Mouse (Mus musculus): ENCODE data around the gene Sox5. TPM values are rescaled to one million over a fixed set of nuclear protein-coding genes. Genes with fewer than 3 reads are reported as not detected.

The Sox5 gene
- polyA plus RNA-seq, 2 experiments = 1.6 to 1.7 TPM

DNA sequence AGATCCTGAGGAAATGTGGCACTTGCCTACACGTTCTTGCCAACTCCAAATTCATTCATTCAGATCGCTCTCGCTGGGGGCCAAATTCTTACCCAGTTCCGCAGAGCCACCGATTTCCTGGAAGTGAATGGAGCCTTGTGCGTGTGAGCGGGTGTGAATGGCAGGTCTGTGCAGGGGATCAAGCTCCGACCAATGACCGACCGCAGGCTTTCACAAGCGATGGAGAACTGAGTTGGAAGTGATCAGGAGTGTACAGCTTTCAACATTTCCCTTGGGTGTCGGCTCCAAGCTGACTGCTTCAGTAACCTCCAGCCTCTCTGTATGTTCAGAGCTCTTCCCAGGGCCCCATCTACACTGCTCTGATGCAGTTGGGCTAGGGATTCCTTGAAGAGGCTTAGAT lies 651.9 kb downstream of the Sox5 start:
- Histone ChIP-seq H3K9ac (replicated peaks) (no peak overlapping the region), H3K4me3 (ENCODE audit: insufficient read depth in 1 of 2, low read depth in 2 of 2, low read length in 2 of 2) (no peak overlapping the region), H3K4me2 (ENCODE audit: low read depth) (no peak overlapping the region), H3K9me3 (ENCODE audit: control insufficient read depth, low read length) (no peaks in the 10 kb centered on the region), H3K27me3 (ENCODE audit: control insufficient read depth, insufficient read depth, low read length) (no peaks in the 10 kb centered on the region), H3K4me1 (replicated peaks; ENCODE audit: control insufficient read depth in 2 of 2, insufficient read depth in 2 of 2, low read length in 1 of 2) (no peaks in the 10 kb centered on the region), H3K36me3 (replicated peaks; ENCODE audit: control insufficient read depth, insufficient read depth, low read depth) (no peaks in the 10 kb centered on the region), H3K27ac (no peak overlapping the region)
- DNase-seq (ENCODE audit: low read depth in 3 of 3, low spot score in 3 of 3) (no peak), ATAC-seq (ENCODE audit: insufficient read depth) (no peak)
- WGBS (ENCODE audit: insufficient replicate concordance) = 75% methylated on average over 12 of the region's 12 CpGs
- TF ChIP-seq EP300 (IDR thresholded peaks at IDR 0.05; ENCODE audit: low read depth) = no peak

- Histone ChIP-seq H3K27ac (no peak overlapping the region), H3K4me3 (ENCODE audit: insufficient read depth in 1 of 2, low read depth in 2 of 2, low read length in 2 of 2) (no peak overlapping the region), H3K27me3 (ENCODE audit: control insufficient read depth, insufficient read depth, low read length) (no peaks in the 10 kb centered on the region), H3K36me3 (replicated peaks; ENCODE audit: control insufficient read depth, insufficient read depth, low read depth) (no peaks in the 10 kb centered on the region), H3K4me1 (replicated peaks; ENCODE audit: control insufficient read depth in 2 of 2, insufficient read depth in 2 of 2, low read length in 1 of 2) (no peaks in the 10 kb centered on the region), H3K9me3 (ENCODE audit: control insufficient read depth, low read length) (no peaks in the 10 kb centered on the region), H3K4me2 (ENCODE audit: low read depth) (no peak overlapping the region), H3K9ac (replicated peaks) (no peak overlapping the region)
- 37% methylated on average over 1 of the region's 1 CpGs for WGBS (ENCODE audit: insufficient replicate concordance)
- ATAC-seq (ENCODE audit: insufficient read depth) (no peak), DNase-seq (ENCODE audit: low read depth in 3 of 3, low spot score in 3 of 3) (no peak)
- TF ChIP-seq EP300 (IDR thresholded peaks at IDR 0.05; ENCODE audit: low read depth) (no peak), CTCF (IDR thresholded peaks at IDR 0.05; ENCODE audit: low read depth) (no peak)
Measured at GRCm38 (mm10) chr6:144119961-144120360, 661.8 kb downstream of the Sox5 start.

- no peak for DNase-seq (ENCODE audit: low read depth in 3 of 3, low spot score in 3 of 3)
- ATAC-seq (ENCODE audit: insufficient read depth) = no peak
- 66% methylated on average over 6 of the region's 6 CpGs for WGBS (ENCODE audit: insufficient replicate concordance)
Measured at GRCm38 (mm10) chr6:144116646-144117045, 665.1 kb downstream of the Sox5 start.

DNA sequence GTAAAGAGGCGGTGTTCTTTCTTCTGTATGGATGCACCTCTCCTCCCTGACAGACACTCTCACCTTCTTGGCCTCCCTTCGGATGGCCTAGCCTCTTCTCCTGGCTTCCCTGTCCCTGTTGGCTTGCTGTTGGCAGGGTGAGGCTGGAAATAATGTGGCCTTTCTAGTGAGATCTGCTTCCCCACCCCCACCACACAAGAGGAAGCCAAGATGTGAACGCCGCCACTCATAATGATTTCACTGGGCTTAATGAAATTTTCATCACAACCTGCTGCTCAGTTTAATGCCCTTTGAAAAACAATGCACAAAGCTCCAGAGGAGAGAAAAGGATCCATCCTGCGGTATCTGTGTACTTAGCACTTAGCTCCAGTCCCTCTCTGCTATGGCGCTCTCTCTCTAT lies 670.2 kb downstream of the Sox5 start:
- H3K4me1 ChIP-seq (replicated peaks; ENCODE audit: control insufficient read depth in 2 of 2, insufficient read depth in 2 of 2, low read length in 1 of 2) = no peaks in the 10 kb centered on the region
- H3K9me3 ChIP-seq (ENCODE audit: control insufficient read depth, low read length) = no peaks in the 10 kb centered on the region
- 72% methylated on average over 6 of the region's 6 CpGs for WGBS (ENCODE audit: insufficient replicate concordance)
- no peak overlapping the region for H3K4me2 ChIP-seq (ENCODE audit: low read depth)
- H3K4me3 ChIP-seq (ENCODE audit: insufficient read depth in 1 of 2, low read depth in 2 of 2, low read length in 2 of 2) = no peak overlapping the region
- H3K9ac ChIP-seq (replicated peaks) = no peak overlapping the region
- DNase-seq (ENCODE audit: low read depth in 3 of 3, low spot score in 3 of 3) = no peak
- no peak for TF ChIP-seq EP300 (IDR thresholded peaks at IDR 0.05; ENCODE audit: low read depth)
- no peak for TF ChIP-seq CTCF (IDR thresholded peaks at IDR 0.05; ENCODE audit: low read depth)
- no peak overlapping the region for H3K27ac ChIP-seq
- H3K36me3 ChIP-seq (replicated peaks; ENCODE audit: control insufficient read depth, insufficient read depth, low read depth) = no peaks in the 10 kb centered on the region
- no peaks in the 10 kb centered on the region for H3K27me3 ChIP-seq (ENCODE audit: control insufficient read depth, insufficient read depth, low read length)
- no peak for ATAC-seq (ENCODE audit: insufficient read depth)

More at GRCm38 (mm10) chr6:144116646-144117045, 665.1 kb downstream of the Sox5 start:
- Histone ChIP-seq H3K4me2 (ENCODE audit: low read depth) (no peak overlapping the region), H3K4me1 (replicated peaks; ENCODE audit: control insufficient read depth in 2 of 2, insufficient read depth in 2 of 2, low read length in 1 of 2) (no peaks in the 10 kb centered on the region), H3K36me3 (replicated peaks; ENCODE audit: control insufficient read depth, insufficient read depth, low read depth) (no peaks in the 10 kb centered on the region), H3K4me3 (ENCODE audit: insufficient read depth in 1 of 2, low read depth in 2 of 2, low read length in 2 of 2) (no peak overlapping the region), H3K9ac (replicated peaks) (no peak overlapping the region), H3K9me3 (ENCODE audit: control insufficient read depth, low read length) (no peaks in the 10 kb centered on the region), H3K27me3 (ENCODE audit: control insufficient read depth, insufficient read depth, low read length) (no peaks in the 10 kb centered on the region), H3K27ac (no peak overlapping the region)
- TF ChIP-seq CTCF (IDR thresholded peaks at IDR 0.05; ENCODE audit: low read depth) = no peak
- no peak for TF ChIP-seq EP300 (IDR thresholded peaks at IDR 0.05; ENCODE audit: low read depth)

- Histone ChIP-seq H3K9ac (replicated peaks) (no peak overlapping the region), H3K4me3 (ENCODE audit: insufficient read depth in 1 of 2, low read depth in 2 of 2, low read length in 2 of 2) (no peak overlapping the region), H3K9me3 (ENCODE audit: control insufficient read depth, low read length) (no peaks in the 10 kb centered on the region), H3K27me3 (ENCODE audit: control insufficient read depth, insufficient read depth, low read length) (no peaks in the 10 kb centered on the region), H3K36me3 (replicated peaks; ENCODE audit: control insufficient read depth, insufficient read depth, low read depth) (no peaks in the 10 kb centered on the region), H3K27ac (no peak overlapping the region), H3K4me1 (replicated peaks; ENCODE audit: control insufficient read depth in 2 of 2, insufficient read depth in 2 of 2, low read length in 1 of 2) (no peaks in the 10 kb centered on the region), H3K4me2 (ENCODE audit: low read depth) (no peak overlapping the region)
- TF ChIP-seq CTCF (IDR thresholded peaks at IDR 0.05; ENCODE audit: low read depth) (no peak), EP300 (IDR thresholded peaks at IDR 0.05; ENCODE audit: low read depth) (no peak)
- WGBS (ENCODE audit: insufficient replicate concordance) = 73% methylated on average over 10 of the region's 10 CpGs
- ATAC-seq (ENCODE audit: insufficient read depth) (no peak), DNase-seq (ENCODE audit: low read depth in 3 of 3, low spot score in 3 of 3) (no peak)
Measured at GRCm38 (mm10) chr6:144106848-144107247, 674.9 kb downstream of the Sox5 start.

Data from liver, embryonic 14.5 days (tissue).